Mouse (Mus musculus) megakaryocyte, embryonic 14.5 days (primary cell): Measurements from ENCODE around the gene Lrrc27. TPM values are rescaled to one million over a fixed set of nuclear protein-coding genes. Genes with fewer than 3 reads are reported as not detected.

Source experiments
- H3K27me3 ChIP-seq: replicated peaks from 2 replicates; pipeline ENCODE3; 2012; ENCODE audit warnings: inconsistent platforms
- H3K36me3 ChIP-seq: replicated peaks from 2 replicates; pipeline ENCODE3; 2012; ENCODE audit warnings: low read length, inconsistent platforms, mixed read lengths
- H3K4me1 ChIP-seq: 2 replicates; pipeline ENCODE4 v1.6.1; 2012; ENCODE audit warnings: inconsistent platforms
- H3K4me3 ChIP-seq: replicated peaks from 2 replicates; pipeline ENCODE3; 2012; ENCODE audit warnings: moderate library complexity, mild to moderate bottlenecking, inconsistent platforms
- H3K9me3 ChIP-seq: 2 replicates; pipeline ENCODE4 v1.6.1; 2012; ENCODE audit warnings: inconsistent platforms
- FLI1 ChIP-seq: IDR thresholded peaks from 2 replicates; pipeline ENCODE4 v1.6.1; 2012; ENCODE audit warnings: low read length, inconsistent platforms, mixed read lengths
- GATA1 ChIP-seq: IDR thresholded peaks from 3 replicates; pipeline ENCODE4 v1.6.1; 2012; ENCODE audit warnings: mixed read lengths, low read length, inconsistent platforms, borderline replicate concordance
- polyA plus RNA-seq: library from polyadenylated mRNA; stranded (reverse); fragments of >175 nt; gene quantifications from 2 replicates; pipeline ENCODE4 v1.2.3, GENCODE M21; 2012; ENCODE audit warnings: low replicate concordance; ENCODE audit not compliant: insufficient read depth

The Lrrc27 gene
- polyA plus RNA-seq, 1 experiment: 2.9 TPM

DNA sequence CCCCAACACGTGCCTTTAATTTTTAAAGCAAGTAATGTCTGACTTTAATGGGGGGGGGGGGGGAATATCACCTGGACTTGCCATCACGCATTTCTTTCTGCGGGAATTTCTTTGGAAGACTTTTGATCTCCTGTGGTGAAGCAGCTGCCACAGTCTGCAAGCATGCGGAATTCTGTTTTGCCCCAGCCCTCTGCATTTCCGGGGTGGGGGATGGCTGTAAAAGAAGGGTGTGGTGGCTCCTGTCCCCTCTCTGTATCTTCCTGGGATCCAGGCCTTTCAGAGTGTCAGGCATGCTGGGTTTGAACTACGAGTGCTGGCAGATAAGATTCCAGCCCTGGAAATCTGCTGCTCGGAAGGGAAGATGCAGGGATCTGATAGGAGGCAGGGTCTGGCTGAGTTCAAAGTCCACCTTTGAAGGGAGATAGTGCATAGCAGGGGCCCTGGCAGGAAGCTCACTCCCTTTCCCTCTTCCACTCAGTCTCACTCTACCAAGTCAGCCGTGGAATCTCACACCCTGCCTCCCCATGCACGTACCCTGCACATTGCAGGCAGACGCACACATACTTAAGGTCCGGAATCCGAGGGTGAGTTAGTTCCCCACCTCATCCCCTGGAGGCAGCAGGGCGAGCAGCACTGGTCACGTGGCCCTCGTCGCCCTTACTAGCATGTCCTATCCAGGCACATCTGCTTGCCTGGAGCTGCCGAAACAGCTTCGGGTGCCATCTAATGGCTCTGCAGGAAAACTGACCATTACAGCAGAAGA lies 21.8 kb downstream of the Lrrc27 start:
- peaks cover 76% of the 10 kb centered on the region for H3K4me1 ChIP-seq
- TF ChIP-seq GATA1: no peak
- no peak for TF ChIP-seq FLI1
- H3K27me3 ChIP-seq: no peaks in the 10 kb centered on the region
- H3K36me3 ChIP-seq: peaks cover 7% of the 10 kb centered on the region
- peak overlapping the region; percentile 75 for H3K4me3 ChIP-seq
- peaks cover 4% of the 10 kb centered on the region for H3K9me3 ChIP-seq

DNA sequence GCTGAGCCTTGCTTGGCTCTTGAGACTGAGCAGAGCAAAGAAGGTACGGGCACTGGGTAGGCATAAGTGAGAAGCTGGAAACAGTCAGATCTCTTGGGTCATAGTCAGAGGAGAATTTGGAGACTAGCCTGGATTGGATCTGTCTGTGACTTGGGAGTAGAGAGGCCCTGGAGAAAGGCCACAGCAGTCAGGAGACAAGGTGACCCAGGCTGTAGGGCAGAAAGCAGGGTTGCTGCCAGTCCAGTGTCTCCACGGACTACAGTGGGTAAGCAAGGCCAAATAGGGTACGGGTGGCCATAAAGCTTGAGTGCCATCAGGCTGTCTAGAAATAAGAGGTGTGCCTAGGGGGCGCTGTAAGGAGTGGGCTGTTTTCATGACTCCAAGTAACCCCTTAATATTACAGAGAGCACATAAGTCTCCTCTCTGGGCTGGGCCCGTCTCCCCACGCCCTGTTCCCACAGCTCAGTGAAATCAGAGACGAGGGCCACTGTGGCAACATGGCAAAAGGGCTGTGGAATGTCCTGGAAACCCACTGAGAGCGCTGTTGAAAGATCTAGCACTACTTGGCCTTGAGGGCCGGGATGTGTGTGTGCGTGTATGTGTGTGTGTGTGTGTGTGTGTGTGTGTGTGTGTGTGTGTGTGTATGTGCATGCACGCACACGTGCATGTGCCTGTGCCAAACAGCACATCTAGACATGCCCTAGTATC lies 23.0 kb downstream of the Lrrc27 start:
- TF ChIP-seq GATA1 (no peak), FLI1 (no peak)
- Histone ChIP-seq H3K9me3 (peaks cover 4% of the 10 kb centered on the region), H3K27me3 (no peaks in the 10 kb centered on the region), H3K36me3 (peaks cover 4% of the 10 kb centered on the region), H3K4me3 (no peak overlapping the region), H3K4me1 (peaks cover 76% of the 10 kb centered on the region)

DNA sequence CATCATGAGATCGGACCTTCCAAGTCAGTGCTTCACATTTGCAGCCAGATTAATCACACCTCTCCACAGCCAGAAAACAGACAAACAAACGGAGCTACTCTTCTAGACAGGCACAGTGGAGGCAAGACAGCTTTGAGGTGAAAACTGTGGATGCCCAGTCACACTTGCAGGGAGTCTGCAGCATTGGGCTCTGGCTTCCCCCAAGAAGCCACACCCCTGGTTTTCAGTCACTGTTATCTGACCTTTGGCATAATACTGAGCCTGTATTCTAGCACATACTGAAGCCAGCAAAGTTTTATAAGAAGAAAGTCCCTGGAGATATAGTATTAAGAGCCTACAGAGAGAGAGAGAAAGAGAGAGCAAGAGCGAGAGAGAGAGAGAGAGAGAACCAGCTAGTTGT lies 26.6 kb downstream of the Lrrc27 start:
- Histone ChIP-seq H3K9me3 (peaks cover 4% of the 10 kb centered on the region), H3K36me3 (peaks cover 4% of the 10 kb centered on the region), H3K27me3 (peaks cover 4% of the 10 kb centered on the region), H3K4me1 (peaks cover 63% of the 10 kb centered on the region), H3K4me3 (peak overlapping the region; percentile 42)
- TF ChIP-seq FLI1 (no peak), GATA1 (no peak)

DNA sequence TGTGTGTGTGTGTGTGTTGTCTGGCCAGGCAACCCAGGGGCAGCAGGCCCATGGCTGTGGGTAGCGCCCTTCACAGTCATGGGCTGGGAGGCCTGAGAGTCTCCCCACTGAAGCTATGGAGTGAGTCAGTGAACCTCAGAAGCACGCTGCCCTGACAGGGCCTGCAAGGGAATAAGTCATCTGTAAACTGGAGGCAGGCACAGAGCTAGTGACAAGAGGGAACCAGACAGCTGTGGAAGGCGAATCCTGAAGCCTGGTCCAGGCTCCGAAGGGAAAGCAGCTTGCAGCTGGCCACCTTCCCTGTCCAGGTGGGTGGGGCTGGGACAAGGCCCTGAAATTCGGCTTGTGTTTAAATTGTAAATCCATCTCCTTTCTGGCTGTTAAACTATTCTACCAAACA lies 33.3 kb downstream of the Lrrc27 start:
- Histone ChIP-seq H3K9me3 (no peaks in the 10 kb centered on the region), H3K27me3 (peaks cover 3% of the 10 kb centered on the region), H3K4me1 (peaks cover 63% of the 10 kb centered on the region), H3K4me3 (no peak overlapping the region), H3K36me3 (peaks cover 14% of the 10 kb centered on the region)
- TF ChIP-seq GATA1 (no peak), FLI1 (no peak)

DNA sequence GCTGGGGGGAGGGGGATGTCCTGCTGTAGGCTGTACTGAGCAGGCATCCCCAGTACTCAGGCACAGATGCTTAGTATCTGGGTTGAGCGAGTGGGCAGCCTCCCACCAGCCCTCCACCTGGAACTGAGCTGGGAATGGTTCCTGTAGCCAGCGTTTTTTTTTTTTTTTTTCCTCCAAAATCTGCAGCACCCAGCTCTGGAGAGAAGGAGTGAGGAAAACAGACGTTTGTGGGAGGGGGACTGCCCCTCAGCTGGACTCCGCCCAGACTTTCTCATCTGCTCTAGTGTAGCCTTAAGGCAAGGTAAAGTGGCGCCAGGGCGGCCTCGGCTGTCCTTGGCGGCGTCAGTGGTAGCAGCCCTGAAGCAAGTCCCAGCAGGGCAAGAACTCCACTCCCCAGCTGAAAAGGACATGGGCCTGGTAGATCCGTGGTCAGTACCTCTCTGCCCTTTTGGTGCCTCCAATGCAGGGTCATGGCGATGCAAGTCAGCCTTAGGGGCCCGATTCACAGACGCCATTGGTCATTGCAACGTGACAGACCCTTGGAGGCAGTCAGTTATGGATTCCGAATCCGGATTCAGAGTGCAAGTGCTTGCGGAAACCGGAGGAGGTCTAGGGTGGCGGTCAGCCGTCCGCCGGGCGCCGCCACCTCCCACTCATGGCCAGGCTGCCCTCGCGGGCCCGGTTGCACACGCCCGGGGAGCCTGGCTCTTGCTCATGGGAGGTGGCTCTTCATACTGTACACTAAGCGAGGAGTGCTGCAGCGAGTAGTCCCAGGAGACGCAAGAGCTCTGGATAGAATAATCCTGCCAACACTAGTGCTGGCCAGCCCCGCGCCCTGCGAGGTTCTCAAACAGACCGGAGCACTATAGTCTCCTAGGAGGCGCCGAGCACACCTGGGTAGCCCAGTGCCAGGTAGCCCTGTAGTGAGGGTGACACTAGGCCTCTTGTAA lies 34.4 kb downstream of the Lrrc27 start:
- Histone ChIP-seq H3K4me1 (peaks cover 67% of the 10 kb centered on the region), H3K4me3 (peak overlapping the region; percentile 95), H3K36me3 (peaks cover 25% of the 10 kb centered on the region), H3K9me3 (no peaks in the 10 kb centered on the region), H3K27me3 (peaks cover 1% of the 10 kb centered on the region)
- no peak for TF ChIP-seq GATA1
- no peak for TF ChIP-seq FLI1

DNA sequence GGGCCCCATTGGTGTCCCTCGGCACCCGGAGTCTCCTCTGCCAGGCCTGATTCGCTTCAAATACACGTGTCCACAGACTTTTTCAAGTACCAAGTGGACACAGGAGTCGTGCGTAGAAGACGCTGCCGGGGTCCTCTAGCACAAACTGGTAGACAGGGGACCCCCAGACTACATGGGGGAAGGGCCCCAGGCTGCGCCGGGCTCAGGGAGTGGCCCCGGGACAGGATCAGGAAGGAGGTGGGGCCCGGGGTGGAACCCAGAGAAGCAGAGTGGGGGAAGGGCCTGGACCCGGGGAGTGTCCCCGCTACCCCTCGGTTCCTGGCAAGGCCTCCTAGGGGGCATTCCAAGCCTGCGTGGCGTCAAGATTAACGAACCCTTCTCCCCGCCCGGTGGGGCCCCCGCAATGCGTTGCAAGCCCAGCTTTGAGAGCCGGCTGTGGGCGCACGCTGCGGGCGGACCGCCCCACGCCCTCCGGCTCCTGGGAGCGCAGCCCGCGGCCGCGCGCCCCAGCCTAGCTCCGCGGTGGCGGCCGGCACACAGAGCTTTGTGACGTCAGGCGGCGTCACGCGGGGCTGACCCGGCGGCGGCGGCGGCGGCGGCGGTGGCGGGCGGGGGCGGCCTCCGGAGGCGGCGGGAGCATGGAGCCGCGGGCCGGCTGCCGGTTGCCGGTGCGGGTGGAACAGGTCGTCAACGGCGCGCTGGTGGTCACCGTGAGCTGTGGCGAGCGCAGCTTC lies 35.3 kb downstream of the Lrrc27 start, which contains the start of gene Pwwp2b:
TSS of gene Pwwp2b (plus strand) at position 602 of the 734 bp plus-strand sequence.
- peaks cover 67% of the 10 kb centered on the region for H3K4me1 ChIP-seq
- peak within 1 kb of the TSS; percentile 95 for H3K4me3 ChIP-seq
- H3K27me3 ChIP-seq: peaks cover 1% of the 10 kb centered on the region
- H3K9me3 ChIP-seq: no peaks in the 10 kb centered on the region
- H3K36me3 ChIP-seq: peaks cover 33% of the 10 kb centered on the region
- no peak for TF ChIP-seq FLI1
- no peak for TF ChIP-seq GATA1

DNA sequence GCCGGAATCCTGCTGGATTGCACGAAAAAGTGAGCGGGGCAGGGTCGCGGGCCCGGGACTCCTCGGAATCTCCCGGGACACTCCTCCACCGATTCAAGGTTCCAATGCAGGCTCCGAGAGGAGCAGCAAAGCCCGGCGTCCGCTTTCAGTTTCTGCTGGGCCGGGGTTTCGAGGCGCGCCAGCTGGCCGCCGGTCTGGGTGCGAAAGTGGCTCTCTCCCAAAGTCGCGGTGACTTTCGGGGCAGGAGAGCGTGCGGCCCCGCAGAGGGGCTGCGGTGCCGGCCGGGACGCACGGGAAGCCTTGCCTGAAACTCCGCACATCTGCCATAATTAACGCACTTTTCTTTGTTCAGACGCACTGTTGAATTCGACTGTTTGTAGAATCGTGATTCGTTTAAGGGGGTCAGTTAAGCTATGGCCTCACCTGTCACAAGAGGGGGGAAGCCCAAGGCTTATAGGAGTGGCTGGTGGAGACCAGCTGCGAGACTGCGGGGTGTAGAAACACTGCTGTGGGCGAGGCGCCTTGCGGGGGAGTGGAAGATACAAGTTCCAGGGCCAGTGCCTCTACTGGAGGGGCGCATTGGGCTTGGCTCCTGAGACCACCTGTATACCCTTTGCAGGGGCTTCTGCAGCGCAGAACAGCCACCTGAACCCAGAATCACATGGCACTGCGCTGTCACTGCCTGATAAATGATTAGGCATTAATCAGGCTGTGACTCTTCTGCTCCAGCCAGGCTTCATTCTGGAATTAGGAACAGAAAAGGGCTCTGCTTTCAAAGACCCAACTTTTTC lies 36.0 kb downstream of the Lrrc27 start:
- peaks cover 1% of the 10 kb centered on the region for H3K27me3 ChIP-seq
- peak overlapping the region; percentile 95 for H3K4me3 ChIP-seq
- H3K36me3 ChIP-seq: peaks cover 40% of the 10 kb centered on the region
- H3K4me1 ChIP-seq: peaks cover 74% of the 10 kb centered on the region
- no peaks in the 10 kb centered on the region for H3K9me3 ChIP-seq
- TF ChIP-seq GATA1 (no peak), FLI1 (no peak)

DNA sequence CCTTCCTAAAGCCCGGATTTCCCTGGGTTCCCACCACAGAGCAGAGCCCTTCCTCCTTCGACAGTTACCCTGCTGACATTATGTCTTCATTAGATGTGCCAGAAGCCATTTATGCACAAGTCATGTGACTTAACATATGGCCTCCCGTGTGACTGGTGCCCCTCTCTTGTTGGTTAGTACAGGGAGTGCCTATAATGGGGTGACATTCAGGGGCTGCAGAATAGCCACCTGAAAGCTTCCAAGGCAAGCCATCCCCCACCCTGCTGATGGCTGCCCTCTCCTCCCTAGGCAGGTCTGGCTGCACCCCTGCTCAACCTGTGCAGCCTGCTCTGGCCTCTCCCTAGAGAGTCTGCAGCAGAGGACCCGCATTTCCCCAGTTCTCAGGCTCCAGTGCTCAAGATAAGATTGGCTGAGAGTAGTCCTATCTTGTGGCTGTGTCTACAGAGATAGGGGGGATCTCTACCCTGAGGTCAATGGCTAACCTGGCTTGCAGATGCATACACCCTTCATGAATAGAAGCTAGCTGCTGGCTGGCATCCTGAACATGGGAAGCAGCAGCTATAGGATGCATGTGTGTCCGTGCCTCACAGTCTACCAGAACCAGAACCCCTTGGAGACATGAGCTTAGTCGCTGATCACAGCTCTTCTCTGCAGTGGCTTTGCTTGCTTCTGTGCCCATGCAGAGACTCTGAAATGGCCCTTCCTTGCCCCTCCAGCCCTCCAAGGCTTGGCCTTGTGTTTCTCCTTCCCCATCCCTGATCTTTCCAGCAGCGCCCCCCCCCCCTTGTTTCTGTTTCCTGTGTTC lies 36.8 kb downstream of the Lrrc27 start:
- Histone ChIP-seq H3K4me3 (peak overlapping the region; percentile 95), H3K27me3 (no peaks in the 10 kb centered on the region)
- TF ChIP-seq FLI1 (no peak), GATA1 (no peak)

More for the DNA sequence above, 36.8 kb downstream of the Lrrc27 start:
- Histone ChIP-seq H3K36me3 (peaks cover 48% of the 10 kb centered on the region), H3K4me1 (peaks cover 79% of the 10 kb centered on the region), H3K9me3 (no peaks in the 10 kb centered on the region)
